Mouse (Mus musculus) heart, postnatal 10 days (tissue): ENCODE results near the gene Cyp2d11. TPM values are rescaled to one million over a fixed set of nuclear protein-coding genes. Genes with fewer than 3 reads are reported as not detected.
"Not testable (repeated sequence)": the region's sequence is repeated elsewhere in the genome, so short reads cannot be mapped to it uniquely, and the experiment has no call there.

Source experiments
- DNase-seq, 2 experiments: peaks; one replicate each; pipeline ENCODE4 v3.0.0; 2021
- intact Hi-C: fragments of 180-260 bp; cut with DNase I; formaldehyde crosslinking; loops from one replicate; pipeline ENCODE4 v1.15.1; 2025
- total RNA-seq, 2 experiments: library from RNA; stranded (reverse); gene quantifications; 2 replicates each; pipeline ENCODE4 v1.2.3; 2021

The Cyp2d11 gene
- not detected for total RNA-seq

- intact Hi-C loops, DNase-seq: not testable (repeated sequence)
These were observed at the start of gene Cyp2d11 for GRCm38 (mm10) chr15:82393922-82394321. TSS of gene Cyp2d11 (minus strand) at chr15:82394022.

GRCm38 (mm10) chr15:82437975-82438617 lies 44.3 kb upstream of the Cyp2d11 start:
- DNase-seq, result no peak
- intact Hi-C loops, result no loop called here

- DNase-seq, result no peak
- intact Hi-C loops, result no loop called here
These were observed 41.8 kb upstream of the Cyp2d11 start for GRCm38 (mm10) chr15:82435606-82436005.

GRCm38 (mm10) chr15:82435011-82435410 lies 41.2 kb upstream of the Cyp2d11 start:
- peak in 1 of 2 experiments; percentile 2 for DNase-seq
- intact Hi-C loops, result no loop called here

GRCm38 (mm10) chr15:82434541-82434940 lies 40.7 kb upstream of the Cyp2d11 start:
- intact Hi-C loops, result no loop called here
- no peak for DNase-seq

- no peak for DNase-seq
- intact Hi-C loops, result no loop called here
These were observed 39.8 kb upstream of the Cyp2d11 start for GRCm38 (mm10) chr15:82433621-82434020.

- intact Hi-C loops, result no loop called here
- DNase-seq, result no peak
These were observed 39.3 kb upstream of the Cyp2d11 start, which contains the start of gene Cyp2d9 for GRCm38 (mm10) chr15:82433137-82433536. TSS of gene Cyp2d9 (plus strand) at chr15:82433437.

- no peak for DNase-seq
- intact Hi-C loops, result no loop called here
These were observed 29.6 kb upstream of the Cyp2d11 start for GRCm38 (mm10) chr15:82423471-82423870.

GRCm38 (mm10) chr15:82422935-82423334 lies 29.1 kb upstream of the Cyp2d11 start:
- DNase-seq, result no peak

GRCm38 (mm10) chr15:82418616-82419015 lies 24.8 kb upstream of the Cyp2d11 start:
- intact Hi-C loops, result no loop called here
- DNase-seq, result no peak

More at GRCm38 (mm10) chr15:82422935-82423334, 29.1 kb upstream of the Cyp2d11 start:
- intact Hi-C loops, result no loop called here

GRCm38 (mm10) chr15:82416797-82417789 lies 23.3 kb upstream of the Cyp2d11 start:
- intact Hi-C loops, result loop anchor here (1.0 to 2.0 kb wide), 3 partner anchors 36 to 151 kb away; partner anchors contain the start of genes Cyp2d22 and Ndufa6
- peak; percentile 91 for DNase-seq

GRCm38 (mm10) chr15:82407536-82407935 lies 13.7 kb upstream of the Cyp2d11 start:
- no peak for DNase-seq
- intact Hi-C loops, result no loop called here

- DNase-seq, result no peak
- intact Hi-C loops, result no loop called here
These were observed 13.2 kb upstream of the Cyp2d11 start, which contains the start of gene Cyp2d10 for GRCm38 (mm10) chr15:82406981-82407380. TSS of gene Cyp2d10 (minus strand) at chr15:82407195.

GRCm38 (mm10) chr15:82404163-82404562 lies 10.3 kb upstream of the Cyp2d11 start:
- no peak for DNase-seq
- intact Hi-C loops, result no loop called here

GRCm38 (mm10) chr15:82403606-82404005 lies 9.8 kb upstream of the Cyp2d11 start:
- intact Hi-C loops, result no loop called here
- no peak for DNase-seq

GRCm38 (mm10) chr15:82402741-82403140 lies 8.9 kb upstream of the Cyp2d11 start:
- no peak for DNase-seq
- intact Hi-C loops, result no loop called here

- intact Hi-C loops, result no loop called here
- DNase-seq, result no peak
These were observed 8.3 kb upstream of the Cyp2d11 start for GRCm38 (mm10) chr15:82402106-82402505.

- intact Hi-C loops, result no loop called here
- DNase-seq, result no peak
These were observed 7.7 kb upstream of the Cyp2d11 start for GRCm38 (mm10) chr15:82401516-82401915.

- DNase-seq, intact Hi-C loops: not testable (repeated sequence)
These were observed 2.1 kb upstream of the Cyp2d11 start for GRCm38 (mm10) chr15:82395955-82396354.

- intact Hi-C loops, DNase-seq: not testable (repeated sequence)
These were observed 3.9 kb downstream of the Cyp2d11 start for GRCm38 (mm10) chr15:82389916-82390315.

- intact Hi-C loops, result no loop called here
- no peak for DNase-seq
These were observed 8.1 kb downstream of the Cyp2d11 start for GRCm38 (mm10) chr15:82385729-82386128.
